Mouse (Mus musculus): Measurements from ENCODE around the gene Pparg.

The Pparg gene

GRCm38 (mm10) chr6:115463338-115463737, 102.6 kb downstream of the Pparg start:
- DNase-seq (ENCODE audit: extremely low spot score, low spot score): no peak

GRCm38 (mm10) chr6:115464661-115465060, 103.9 kb downstream of the Pparg start:
- DNase-seq (ENCODE audit: extremely low spot score, low spot score): no peak

GRCm38 (mm10) chr6:115465463-115465862, 104.7 kb downstream of the Pparg start:
- DNase-seq (ENCODE audit: extremely low spot score, low spot score): no peak

GRCm38 (mm10) chr6:115465876-115466275, 105.1 kb downstream of the Pparg start:
- no peak for DNase-seq (ENCODE audit: extremely low spot score, low spot score)

GRCm38 (mm10) chr6:115466601-115467000, 105.8 kb downstream of the Pparg start:
- no peak for DNase-seq (ENCODE audit: extremely low spot score, low spot score)

- no peak for DNase-seq (ENCODE audit: extremely low spot score, low spot score)
Measured at GRCm38 (mm10) chr6:115469666-115470581, 109.2 kb downstream of the Pparg start.

GRCm38 (mm10) chr6:115471956-115472355, 111.2 kb downstream of the Pparg start:
- no peak for DNase-seq (ENCODE audit: extremely low spot score, low spot score)

- DNase-seq (ENCODE audit: extremely low spot score, low spot score): no peak
Measured at GRCm38 (mm10) chr6:115477081-115477695, 116.4 kb downstream of the Pparg start.

- DNase-seq (ENCODE audit: extremely low spot score, low spot score): no peak
Measured at GRCm38 (mm10) chr6:115479963-115480321, 119.2 kb downstream of the Pparg start.

- DNase-seq (ENCODE audit: extremely low spot score, low spot score): no peak
Measured at GRCm38 (mm10) chr6:115480322-115481017, 119.7 kb downstream of the Pparg start.

- DNase-seq (ENCODE audit: extremely low spot score, low spot score): no peak
Measured at GRCm38 (mm10) chr6:115481018-115481354, 120.2 kb downstream of the Pparg start.

GRCm38 (mm10) chr6:115481603-115482002, 120.9 kb downstream of the Pparg start:
- DNase-seq (ENCODE audit: extremely low spot score, low spot score): no peak

GRCm38 (mm10) chr6:115485635-115486034, 124.9 kb downstream of the Pparg start:
- DNase-seq (ENCODE audit: extremely low spot score, low spot score): no peak

- no peak for DNase-seq (ENCODE audit: extremely low spot score, low spot score)
Measured at GRCm38 (mm10) chr6:115489831-115490230, 129.1 kb downstream of the Pparg start.

GRCm38 (mm10) chr6:115492952-115493613, 132.3 kb downstream of the Pparg start:
- no peak for DNase-seq (ENCODE audit: extremely low spot score, low spot score)

- no peak for DNase-seq (ENCODE audit: extremely low spot score, low spot score)
Measured at GRCm38 (mm10) chr6:115493824-115494223, 133.1 kb downstream of the Pparg start.

- DNase-seq (ENCODE audit: extremely low spot score, low spot score): no peak
Measured at GRCm38 (mm10) chr6:115499540-115499939, 138.8 kb downstream of the Pparg start.

- no peak for DNase-seq (ENCODE audit: extremely low spot score, low spot score)
Measured at GRCm38 (mm10) chr6:115500234-115500633, 139.5 kb downstream of the Pparg start.

- DNase-seq (ENCODE audit: extremely low spot score, low spot score): no peak
Measured at GRCm38 (mm10) chr6:115501131-115501530, 140.4 kb downstream of the Pparg start.

- DNase-seq (ENCODE audit: extremely low spot score, low spot score): no peak
Measured at GRCm38 (mm10) chr6:115503038-115503437, 142.3 kb downstream of the Pparg start.

GRCm38 (mm10) chr6:115503549-115504159, 142.9 kb downstream of the Pparg start:
- no peak for DNase-seq (ENCODE audit: extremely low spot score, low spot score)
